ENCODE assay signal across 30 mouse cellular contexts in the genomic region with DNA sequence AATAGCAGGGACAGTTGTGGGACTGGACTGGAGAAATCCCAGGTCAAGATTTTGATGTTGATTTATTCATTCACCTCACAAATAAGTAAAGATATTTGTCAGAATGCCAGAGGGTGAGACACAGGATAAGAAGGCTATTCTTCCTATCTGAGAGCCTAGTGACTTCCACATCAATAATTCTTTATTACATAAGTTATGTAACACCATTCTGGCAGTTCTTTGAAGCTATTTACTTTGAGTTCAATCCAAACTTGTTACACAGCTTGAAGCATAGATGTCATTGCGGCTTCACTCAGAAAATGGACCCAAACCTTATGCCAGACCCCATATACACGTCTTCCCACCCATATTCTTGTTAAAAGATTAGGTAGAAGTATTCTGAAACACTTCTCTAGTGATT.
DNase-seq lines count a peak whose midpoint lies in the region; ATAC-seq and TF ChIP-seq lines count a peak whose summit lies in the region.
"Had no signal": no experiment of that assay in that cellular context is flagged by ENCODE, and none has a peak within 500 bp of the region (broad histone marks: within the 10 kb centered on the region; RNA-seq: fewer than 3 reads in every experiment).

No protein-coding gene starts in this region.

- no peaks in the 10 kb centered on the region for H3K9me3 ChIP-seq in heart, postnatal 0 days (replicated peaks; ENCODE audit: control insufficient read depth, low read length)
- no peaks in the 10 kb centered on the region for H3K9me3 ChIP-seq in midbrain, embryonic 10.5 days (replicated peaks)
- H3K9me3 ChIP-seq: embryonic facial prominence, embryonic 10.5 days; embryonic facial prominence, embryonic 13.5 days; forebrain, embryonic 12.5 days; forebrain, embryonic 15.5 days; G1E; hindbrain, embryonic 12.5 days; intestine, embryonic 15.5 days had no signal

- no peak overlapping the region for H3K4me3 ChIP-seq in heart, adult 2 months
- H3K4me3 ChIP-seq in heart, postnatal 0 days (ENCODE audit: low read depth, low read length) = no peak overlapping the region
- no peak overlapping the region for H3K4me3 ChIP-seq in midbrain, embryonic 10.5 days
- H3K4me3 ChIP-seq: embryonic facial prominence, embryonic 10.5 days; embryonic facial prominence, embryonic 13.5 days; erythroblast, embryonic 14.5 days; forebrain, embryonic 12.5 days; forebrain, embryonic 15.5 days; hindbrain, embryonic 12.5 days; intestine, embryonic 15.5 days had no signal

- no peak overlapping the region for H3K9ac ChIP-seq in heart, adult 2 months (ENCODE audit: low read depth, low read length)
- no peak overlapping the region for H3K9ac ChIP-seq in heart, postnatal 0 days (replicated peaks; ENCODE audit: low read depth, low read length)
- H3K9ac ChIP-seq: embryonic facial prominence, embryonic 13.5 days; forebrain, embryonic 12.5 days; forebrain, embryonic 15.5 days; hindbrain, embryonic 12.5 days; intestine, embryonic 15.5 days had no signal

- H3K27me3 ChIP-seq in heart, adult 2 months (ENCODE audit: control insufficient read depth, insufficient read depth, low read length) = no peaks in the 10 kb centered on the region
- no peaks in the 10 kb centered on the region for H3K27me3 ChIP-seq in heart, postnatal 0 days (ENCODE audit: control insufficient read depth, insufficient read depth, low read length)
- no peaks in the 10 kb centered on the region for H3K27me3 ChIP-seq in midbrain, embryonic 10.5 days (ENCODE audit: low read depth, poor library complexity, severe bottlenecking)
- H3K27me3 ChIP-seq: CH12.LX; embryonic facial prominence, embryonic 13.5 days; forebrain, embryonic 12.5 days; forebrain, embryonic 15.5 days; hindbrain, embryonic 12.5 days; intestine, embryonic 15.5 days had no signal

- intact Hi-C loops in heart, adult 2 months (cut with DNase I) = no loop called here
- intact Hi-C loops in heart, postnatal 36 days (cut with DNase I) = no loop called here
- intact Hi-C loops in heart, postnatal 10 days (cut with DNase I) = no loop called here

- 67% methylated on average over 2 of the region's 2 CpGs for WGBS in heart, adult 2 months
- 82% methylated on average over 2 of the region's 2 CpGs for WGBS in heart, postnatal 0 days
- 75% methylated on average over 2 of the region's 2 CpGs for WGBS in midbrain, embryonic 10.5 days

- peaks cover 21% of the 10 kb centered on the region for H3K36me3 ChIP-seq in heart, adult 2 months (ENCODE audit: control insufficient read depth, insufficient read depth, low read length)
- H3K36me3 ChIP-seq in heart, postnatal 0 days (replicated peaks; ENCODE audit: control insufficient read depth, insufficient read depth, low read length) = 0 out of 2 replicates have a peak, but pooled peaks cover 5% of the 10 kb centered on the region
- H3K36me3 ChIP-seq in midbrain, embryonic 10.5 days = no peaks in the 10 kb centered on the region
- H3K36me3 ChIP-seq: embryonic facial prominence, embryonic 10.5 days; embryonic facial prominence, embryonic 13.5 days; forebrain, embryonic 12.5 days; forebrain, embryonic 15.5 days; G1E; hindbrain, embryonic 12.5 days; intestine, embryonic 15.5 days had no signal

- TF ChIP-seq POLR2A in heart, adult 2 months (IDR thresholded peaks at IDR 0.05; ENCODE audit: insufficient read depth, low read depth, low read length) = no peak

- TF ChIP-seq CTCF in heart, adult 2 months (IDR thresholded peaks at IDR 0.05) = no peak
- no peak for TF ChIP-seq CTCF in heart, postnatal 0 days (IDR thresholded peaks at IDR 0.05; ENCODE audit: low read depth)

- peaks cover 1% of the 10 kb centered on the region; the same call in 1 of the 2 replicates for H3K4me1 ChIP-seq in heart, adult 2 months (ENCODE audit: control insufficient read depth, insufficient read depth, low read length)
- H3K4me1 ChIP-seq in heart, postnatal 0 days (ENCODE audit: control insufficient read depth, insufficient read depth) = peaks cover 13% of the 10 kb centered on the region
- H3K4me1 ChIP-seq in midbrain, embryonic 10.5 days = no peaks in the 10 kb centered on the region
- H3K4me1 ChIP-seq: embryonic facial prominence, embryonic 10.5 days; embryonic facial prominence, embryonic 13.5 days; forebrain, embryonic 12.5 days; forebrain, embryonic 15.5 days; hindbrain, embryonic 12.5 days; intestine, embryonic 15.5 days had no signal

- TF ChIP-seq EP300 in heart, adult 2 months (IDR thresholded peaks at IDR 0.05; ENCODE audit: insufficient read depth, low read depth, low read length) = no peak
- no peak for TF ChIP-seq EP300 in heart, postnatal 0 days (IDR thresholded peaks at IDR 0.05; ENCODE audit: low read depth)

- H3K27ac ChIP-seq in heart, adult 2 months = peak overlapping the region; percentile 55
- H3K27ac ChIP-seq in heart, postnatal 0 days (ENCODE audit: low read depth) = peak overlapping the region; percentile 28; the same call in 1 of the 2 replicates
- no peak overlapping the region for H3K27ac ChIP-seq in midbrain, embryonic 10.5 days (replicated peaks)
- H3K27ac ChIP-seq: embryonic facial prominence, embryonic 10.5 days; embryonic facial prominence, embryonic 13.5 days; forebrain, embryonic 12.5 days; forebrain, embryonic 15.5 days; hindbrain, embryonic 12.5 days; intestine, embryonic 15.5 days had no signal

- ATAC-seq in heart, postnatal 0 days (ENCODE audit: insufficient read depth, low read depth) = no peak
- ATAC-seq: forebrain, embryonic 15.5 days; hindbrain, embryonic 16.5 days had no signal

- DNase-seq in heart, adult 2 months = no peak
- DNase-seq in heart, postnatal 36 days = no peak
- DNase-seq in heart, postnatal 0 days (ENCODE audit: low spot score) = no peak
- no peak for DNase-seq in heart, postnatal 10 days
- DNase-seq in Muller cell, postnatal 12 days (ENCODE audit: inconsistent ontology term) = peak; percentile 79
- peak; percentile 56 for DNase-seq in gonadal fat pad, adult 2 months (ENCODE audit: low read depth)
- no peak for DNase-seq in midbrain, embryonic 10.5 days (ENCODE audit: low spot score)
- DNase-seq: adrenal gland, adult 2 months; adrenal gland, postnatal 14 days; B cell, adult 2 months; cerebellum, adult 11-12 months; cerebellum, adult 8-10 months; cerebellum, postnatal 10 days; cerebellum, postnatal 36 days; embryo, embryonic 11 days; gastrocnemius, postnatal 10 days; gastrocnemius, postnatal 36 days; heart, adult 18-20 months; kidney, adult 11 months had no signal

- no peak overlapping the region for H3K4me2 ChIP-seq in heart, postnatal 0 days (ENCODE audit: low read depth, low read length)
- H3K4me2 ChIP-seq: embryonic facial prominence, embryonic 13.5 days; forebrain, embryonic 12.5 days; forebrain, embryonic 15.5 days; heart, embryonic 11.5 days; hindbrain, embryonic 12.5 days; intestine, embryonic 15.5 days had no signal

- H3K79me2 ChIP-seq in heart, adult 2 months (replicated peaks; ENCODE audit: control insufficient read depth, insufficient read depth, low read length) = peaks cover 1% of the 10 kb centered on the region; the same call in 1 of the 2 replicates

Comparison
In these comparisons a context has a peak if more than half of its experiments do, and no peak if none do; other contexts are left out.
1. DNase-seq: peak in Muller cell, postnatal 12 days (single experiment) and gonadal fat pad, adult 2 months (single experiment); none in heart, adult 2 months (0 of 2), heart, postnatal 36 days (0 of 2), heart, postnatal 0 days (single experiment), heart, postnatal 10 days (0 of 2) and midbrain, embryonic 10.5 days (single experiment).